Mouse (Mus musculus): ENCODE data around the gene Kat8. TPM values are rescaled to one million over a fixed set of nuclear protein-coding genes. Genes with fewer than 3 reads are reported as not detected.
"Not testable (repeated sequence)": the region's sequence is repeated elsewhere in the genome, so short reads cannot be mapped to it uniquely, and the experiment has no call there.

Gene Kat8
- polyA plus RNA-seq, 1 experiment from 2014 or later = 35.0 TPM

DNA sequence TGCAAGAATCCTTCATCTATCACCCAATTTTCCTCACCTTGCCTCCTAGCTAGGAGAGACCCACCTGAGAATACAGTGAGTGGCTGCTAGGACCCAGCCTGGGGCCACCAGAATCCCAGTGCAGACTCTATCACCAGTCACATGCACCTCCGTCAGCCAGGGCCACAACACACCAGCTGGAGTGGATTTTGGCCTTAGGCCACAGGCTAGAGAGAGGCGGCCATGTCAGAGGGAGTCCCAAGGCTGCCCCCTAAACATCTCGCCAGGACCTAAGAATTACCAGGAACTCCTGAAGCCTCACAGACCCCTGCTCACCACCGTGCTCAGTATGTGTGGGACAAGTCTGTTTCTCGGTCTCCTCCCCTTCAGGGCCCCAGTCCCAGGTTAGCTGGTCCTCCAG, 21.8 kb downstream of the Kat8 start:
- Histone ChIP-seq H3K36me3 (no peaks in the 10 kb centered on the region), H3K9ac (no peak overlapping the region), H3K4me3 (replicated peaks) (no peak overlapping the region), H3K27ac (no peak overlapping the region), H3K4me1 (peaks cover 29% of the 10 kb centered on the region), H3K9me3 (no peaks in the 10 kb centered on the region), H3K27me3 (replicated peaks) (no peaks in the 10 kb centered on the region), H3K4me2 (no peak overlapping the region)
- WGBS = 84% methylated on average over 5 of the region's 5 CpGs
- no peak for ATAC-seq (ENCODE audit: insufficient read depth, low FRiP score, low read depth)

DNA sequence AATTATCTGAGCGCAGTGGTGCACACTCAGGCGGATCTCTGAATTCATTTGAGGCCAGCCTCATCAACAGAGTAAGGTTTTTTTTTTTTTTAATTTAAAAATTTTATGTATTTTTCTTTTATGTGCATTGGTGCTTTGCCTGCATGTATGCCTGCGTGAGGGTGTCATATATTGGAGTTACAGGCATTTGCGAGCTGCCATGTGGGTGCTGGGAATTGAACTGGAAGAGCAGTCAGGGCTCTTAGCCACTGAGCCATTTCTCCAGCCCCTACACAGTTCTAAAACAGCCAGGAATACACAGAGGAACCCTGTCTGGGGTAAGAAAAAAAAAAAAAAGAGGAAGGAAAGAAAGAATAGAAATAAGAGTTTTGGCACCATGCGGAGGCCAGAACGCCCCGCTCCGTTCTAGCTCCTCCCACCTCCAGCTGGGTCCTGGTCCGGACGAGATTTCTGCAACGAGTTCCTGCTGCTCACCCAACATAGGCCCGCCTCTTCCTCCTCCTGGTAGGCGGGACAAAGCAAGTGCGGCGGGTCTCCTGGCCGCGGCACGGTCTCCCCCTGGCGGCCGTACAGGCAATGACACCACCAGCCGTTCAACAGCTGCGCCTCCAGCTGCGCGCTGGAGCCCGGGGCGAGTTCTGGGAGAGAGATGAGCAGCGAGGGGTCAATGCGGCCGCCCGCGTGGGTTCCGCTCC, 22.9 kb downstream of the Kat8 start:
- no peaks in the 10 kb centered on the region for H3K27me3 ChIP-seq (replicated peaks)
- no peaks in the 10 kb centered on the region for H3K36me3 ChIP-seq
- H3K9ac ChIP-seq = peak overlapping the region; percentile 67
- peak; percentile 90 for ATAC-seq (ENCODE audit: insufficient read depth, low FRiP score, low read depth)
- H3K27ac ChIP-seq = peak overlapping the region; percentile 85
- H3K4me2 ChIP-seq = peak overlapping the region; percentile 96
- peaks cover 29% of the 10 kb centered on the region for H3K4me1 ChIP-seq
- no peaks in the 10 kb centered on the region for H3K9me3 ChIP-seq
- peak overlapping the region; percentile 65 for H3K4me3 ChIP-seq (replicated peaks)
- WGBS = 6% methylated on average over 32 of the region's 32 CpGs

DNA sequence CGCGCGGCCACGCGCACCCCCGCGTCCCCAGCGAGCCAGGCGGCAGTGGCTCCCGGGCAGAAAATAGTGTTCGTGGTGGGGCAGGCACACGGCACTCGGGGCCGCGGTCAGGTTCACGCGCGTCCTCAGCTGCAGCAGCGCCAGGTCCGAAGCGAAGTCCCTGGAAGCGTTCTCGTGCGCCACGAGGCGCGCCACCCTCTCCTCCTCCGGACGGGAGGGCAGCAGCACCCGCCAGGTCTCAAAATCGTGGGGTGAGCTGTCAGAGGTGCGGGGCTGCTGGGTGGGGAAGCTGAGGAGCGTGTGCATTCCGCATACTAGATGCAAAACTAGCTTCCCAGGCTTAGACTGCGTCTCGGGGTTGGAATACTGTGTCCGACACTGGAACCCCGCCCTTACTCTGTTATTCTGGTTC, 23.4 kb downstream of the Kat8 start:
- under 1% methylated on average over 38 of the region's 38 CpGs for WGBS
- Histone ChIP-seq H3K4me3 (replicated peaks) (peak overlapping the region; percentile 65), H3K4me1 (peaks cover 29% of the 10 kb centered on the region), H3K4me2 (peak overlapping the region; percentile 96), H3K36me3 (no peaks in the 10 kb centered on the region), H3K27me3 (replicated peaks) (no peaks in the 10 kb centered on the region), H3K9ac (peak overlapping the region; percentile 67), H3K9me3 (no peaks in the 10 kb centered on the region), H3K27ac (peak overlapping the region; percentile 85)
- ATAC-seq (ENCODE audit: insufficient read depth, low FRiP score, low read depth) = peak; percentile 8; the same call in 1 of the 2 replicates

DNA sequence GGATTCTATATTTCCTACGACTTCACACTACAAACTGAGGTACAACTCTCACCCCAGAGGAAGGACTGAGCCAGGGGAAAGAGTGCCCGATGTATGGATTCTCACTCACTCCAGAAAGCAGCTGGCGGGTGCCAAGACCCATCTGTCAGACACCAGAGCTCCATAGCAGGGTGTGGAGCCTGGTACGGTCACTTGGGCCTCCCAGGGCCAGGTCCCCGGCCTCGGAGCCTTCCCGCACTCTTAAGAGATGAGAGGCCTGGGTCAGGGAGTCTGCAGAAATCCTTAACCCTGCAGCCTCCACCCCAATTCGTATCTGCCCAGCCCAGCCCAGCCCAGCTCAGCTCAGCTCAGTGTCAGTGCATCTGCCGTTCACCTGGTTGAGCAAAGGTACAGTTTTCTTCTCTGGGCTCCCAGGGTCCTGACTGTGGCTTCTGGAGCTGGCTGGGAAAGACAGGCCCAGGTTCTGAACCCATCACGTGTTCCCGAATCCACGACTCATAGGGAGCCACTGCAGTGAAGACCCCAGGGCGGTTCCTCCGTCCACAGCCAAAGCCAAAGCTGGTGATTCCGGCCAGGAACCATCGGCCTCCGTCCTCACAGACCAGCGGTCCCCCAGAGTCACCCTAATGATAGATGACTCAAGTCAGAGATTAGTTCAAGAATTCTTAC, 24.0 kb downstream of the Kat8 start:
- Histone ChIP-seq H3K4me3 (replicated peaks) (peak overlapping the region; percentile 65), H3K36me3 (no peaks in the 10 kb centered on the region), H3K9me3 (no peaks in the 10 kb centered on the region), H3K9ac (peak overlapping the region; percentile 67), H3K4me2 (peak overlapping the region; percentile 96), H3K27ac (peak overlapping the region; percentile 85; the same call in 1 of the 2 replicates), H3K4me1 (peaks cover 26% of the 10 kb centered on the region), H3K27me3 (replicated peaks) (no peaks in the 10 kb centered on the region)
- no peak for ATAC-seq (ENCODE audit: insufficient read depth, low FRiP score, low read depth)
- WGBS = 52% methylated on average over 18 of the region's 18 CpGs

DNA sequence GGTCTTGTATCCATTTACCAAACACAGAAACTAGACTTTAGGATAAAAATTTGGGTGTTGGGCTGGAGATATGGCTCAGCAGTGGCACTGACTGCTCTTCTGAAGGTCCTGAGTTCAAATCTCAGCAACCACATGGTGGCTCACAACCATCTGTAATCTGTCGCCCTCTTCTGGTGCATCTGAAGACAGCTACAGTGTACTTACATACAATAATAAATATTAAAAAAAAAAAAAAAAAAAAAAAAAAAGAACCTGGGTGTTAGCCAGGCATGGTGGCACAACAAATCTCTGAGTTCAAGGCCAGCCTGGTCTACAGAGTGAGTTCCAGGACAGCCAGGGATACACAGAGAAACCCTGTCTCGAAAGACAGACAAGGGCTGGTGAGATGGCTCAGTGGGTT, 29.8 kb downstream of the Kat8 start:
- not testable (repeated sequence) for H3K4me2 ChIP-seq; H3K4me1 ChIP-seq; H3K9ac ChIP-seq; H3K4me3 ChIP-seq (replicated peaks); ATAC-seq (ENCODE audit: insufficient read depth, low FRiP score, low read depth); H3K9me3 ChIP-seq; H3K36me3 ChIP-seq; H3K27ac ChIP-seq
- H3K27me3 ChIP-seq (replicated peaks) = peaks cover 29% of the 10 kb centered on the region
- WGBS = 49% methylated on average over 2 of the region's 2 CpGs

DNA sequence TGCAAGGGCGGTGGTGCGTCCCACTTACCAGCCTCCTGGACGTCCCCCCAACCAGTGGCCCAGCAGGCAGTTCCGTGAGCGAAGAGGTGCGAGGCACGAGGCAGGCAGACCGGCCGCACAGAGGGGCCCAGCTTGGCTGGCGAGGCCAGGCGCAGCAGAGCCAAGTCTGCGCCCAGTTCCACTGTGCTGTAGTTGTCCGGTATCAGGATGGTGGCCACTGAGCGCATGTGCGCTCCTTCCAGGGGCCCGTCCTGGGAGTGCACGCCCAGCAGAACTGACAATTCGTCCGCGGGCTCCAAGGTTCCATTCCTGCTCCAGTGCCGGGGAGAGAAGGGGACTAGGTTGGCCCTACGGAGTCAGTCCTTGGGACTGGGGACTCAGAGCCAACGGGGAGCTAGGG, 32.3 kb downstream of the Kat8 start:
- Histone ChIP-seq H3K36me3 (no peaks in the 10 kb centered on the region), H3K4me1 (peaks cover 7% of the 10 kb centered on the region), H3K4me2 (peak overlapping the region; percentile 38), H3K27ac (no peak overlapping the region), H3K27me3 (replicated peaks) (peaks cover 29% of the 10 kb centered on the region), H3K9ac (no peak overlapping the region), H3K4me3 (replicated peaks) (no peak overlapping the region), H3K9me3 (no peaks in the 10 kb centered on the region)
- ATAC-seq (ENCODE audit: insufficient read depth, low FRiP score, low read depth) = 0 out of 2 replicates have a peak, but pooled peaks have one; percentile 24
- WGBS = 12% methylated on average over 23 of the region's 23 CpGs

DNA sequence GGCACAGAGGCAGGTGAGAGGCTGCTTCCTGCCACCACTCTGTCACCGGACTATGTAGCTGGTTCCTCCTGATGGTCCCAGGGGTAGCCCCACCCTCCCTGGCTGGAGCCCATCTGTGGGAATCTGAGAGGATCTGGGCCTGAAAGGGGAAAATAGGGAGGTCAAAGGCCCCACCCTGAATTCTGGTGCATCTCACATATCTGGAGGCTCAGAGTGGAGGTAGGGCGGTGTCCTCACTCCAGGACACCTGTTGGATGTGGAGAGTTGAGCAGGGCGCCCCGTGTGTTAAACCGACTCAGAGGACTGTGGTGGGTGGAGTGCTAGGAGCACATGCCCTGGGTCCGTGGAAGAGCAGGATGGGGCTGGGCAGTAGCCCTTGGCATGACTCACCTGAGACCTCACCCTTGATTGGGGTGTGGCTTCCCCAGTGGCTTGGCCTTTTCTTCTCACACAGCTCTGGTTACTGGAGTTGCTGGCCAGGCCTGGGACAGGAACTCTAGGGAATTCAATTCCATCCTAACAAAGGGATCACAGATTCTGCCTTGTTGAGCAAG, 34.2 kb downstream of the Kat8 start, which contains the start of gene Prss36:
Gene Prss36, minus strand, starts transcription at position 256 of the 554 bp plus-strand sequence.
- H3K27ac ChIP-seq = no peak within 1 kb of the TSS; the same call in 1 of the 2 replicates
- peak; percentile 87 for ATAC-seq (ENCODE audit: insufficient read depth, low FRiP score, low read depth)

DNA sequence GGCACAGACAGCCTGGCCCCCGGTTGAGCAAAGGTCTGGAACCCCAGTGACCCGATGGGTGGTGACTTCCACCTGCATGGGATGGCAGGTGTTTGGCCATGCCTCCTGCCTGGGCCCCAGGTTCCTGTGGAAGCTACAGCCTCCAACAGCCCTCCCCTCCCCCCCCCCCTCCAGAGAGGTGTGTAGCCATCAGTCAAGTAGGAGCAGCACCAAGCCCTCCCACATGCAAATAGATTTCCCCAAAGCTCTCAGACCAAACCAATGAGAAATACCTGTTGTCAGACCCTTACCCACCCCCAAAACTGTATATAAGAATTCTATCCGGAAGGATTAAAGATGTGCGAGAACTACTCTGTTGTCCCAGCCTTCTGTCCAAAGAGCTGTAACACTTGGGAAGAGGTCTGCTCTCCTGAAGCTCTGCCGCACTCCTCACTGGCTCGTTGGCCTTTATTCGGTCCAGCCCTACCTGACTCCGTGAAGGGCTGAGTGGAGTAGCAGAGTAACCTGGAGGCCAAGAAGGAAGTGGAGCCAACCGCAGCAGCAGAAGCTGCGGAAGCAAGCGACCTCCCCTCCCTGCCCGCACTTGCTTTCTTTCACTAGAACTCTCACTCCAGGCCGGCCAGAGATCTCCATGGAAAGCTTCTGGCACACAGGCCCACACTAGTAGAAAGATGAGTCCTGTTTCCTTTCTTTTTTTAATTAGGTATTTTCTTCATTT, 40.7 kb downstream of the Kat8 start:
- Histone ChIP-seq H3K4me3 (replicated peaks) (no peak overlapping the region), H3K27me3 (replicated peaks) (no peaks in the 10 kb centered on the region), H3K4me2 (no peak overlapping the region), H3K4me1 (no peaks in the 10 kb centered on the region), H3K9ac (no peak overlapping the region), H3K9me3 (no peaks in the 10 kb centered on the region), H3K36me3 (no peaks in the 10 kb centered on the region), H3K27ac (no peak overlapping the region)
- 33% methylated on average over 13 of the region's 13 CpGs for WGBS
- no peak for ATAC-seq (ENCODE audit: insufficient read depth, low FRiP score, low read depth)

More for the DNA sequence above, 34.2 kb downstream of the Kat8 start, which contains the start of gene Prss36:
- WGBS = 63% methylated on average over 6 of the region's 6 CpGs
- no peak within 1 kb of the TSS for H3K4me3 ChIP-seq (replicated peaks)
- H3K9ac ChIP-seq = no peak within 1 kb of the TSS
- no peak within 1 kb of the TSS for H3K4me2 ChIP-seq
- no peaks in the 10 kb centered on the region for H3K36me3 ChIP-seq
- H3K9me3 ChIP-seq = no peaks in the 10 kb centered on the region
- peaks cover 7% of the 10 kb centered on the region for H3K4me1 ChIP-seq
- peaks cover 29% of the 10 kb centered on the region for H3K27me3 ChIP-seq (replicated peaks)

DNA sequence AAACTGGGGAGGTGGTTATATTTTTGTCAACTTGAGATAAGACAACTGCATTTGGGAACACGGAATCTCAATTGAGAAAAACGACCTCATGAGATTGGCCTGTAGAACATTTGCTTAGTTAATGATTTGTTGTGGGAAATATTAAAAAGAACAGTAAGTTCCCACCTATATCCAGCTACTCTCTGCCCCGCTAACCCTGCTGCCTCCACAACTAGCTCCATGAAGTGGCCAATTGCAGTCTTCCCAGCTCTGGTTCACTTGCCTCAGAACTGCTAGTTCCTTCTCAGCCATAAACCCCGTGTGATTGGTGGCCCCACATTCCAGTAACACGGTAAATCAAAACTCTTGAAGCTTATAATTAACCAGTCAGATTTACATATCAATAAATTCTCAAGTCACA, 47.0 kb downstream of the Kat8 start:
- no peaks in the 10 kb centered on the region for H3K9me3 ChIP-seq
- no peaks in the 10 kb centered on the region for H3K36me3 ChIP-seq
- H3K27ac ChIP-seq = no peak overlapping the region
- no peak overlapping the region for H3K9ac ChIP-seq
- no peak overlapping the region for H3K4me2 ChIP-seq
- no peaks in the 10 kb centered on the region for H3K4me1 ChIP-seq
- H3K4me3 ChIP-seq (replicated peaks) = no peak overlapping the region
- 59% methylated on average over 5 of the region's 5 CpGs for WGBS
- ATAC-seq (ENCODE audit: insufficient read depth, low FRiP score, low read depth) = no peak
- no peaks in the 10 kb centered on the region for H3K27me3 ChIP-seq (replicated peaks)

DNA sequence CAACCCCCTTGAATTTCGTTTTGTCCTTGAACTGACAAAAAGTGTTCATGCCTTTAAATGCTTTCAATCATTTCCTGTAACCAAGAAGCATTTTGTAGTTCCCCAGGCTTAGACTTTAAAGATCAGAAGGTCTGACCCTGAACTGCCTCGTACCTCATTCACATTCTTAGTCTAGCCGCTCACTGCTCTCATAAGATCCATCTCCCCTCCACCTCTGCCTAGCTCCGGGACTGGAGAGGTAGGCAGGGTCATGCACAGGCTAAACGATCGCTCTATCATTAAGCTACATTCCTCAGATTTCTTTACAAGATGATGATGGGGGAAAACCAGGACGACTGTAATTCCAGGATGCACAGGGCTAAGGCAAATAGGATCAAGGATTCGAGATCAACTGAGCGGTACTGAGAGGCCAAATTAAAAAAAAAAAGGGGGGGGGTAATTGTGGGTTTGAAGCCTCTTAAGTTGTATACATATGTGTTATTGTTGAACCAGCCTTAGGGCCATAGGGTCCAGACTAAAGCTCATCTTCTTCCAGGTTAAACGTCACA, 54.1 kb downstream of the Kat8 start:
- WGBS = 10% methylated on average over 10 of the region's 10 CpGs
- Histone ChIP-seq H3K9ac (peak overlapping the region; percentile 91; the same call in 1 of the 2 replicates), H3K9me3 (no peaks in the 10 kb centered on the region), H3K27me3 (replicated peaks) (no peaks in the 10 kb centered on the region), H3K4me2 (peak overlapping the region; percentile 64), H3K4me3 (replicated peaks) (peak overlapping the region; percentile 67), H3K36me3 (peaks cover 11% of the 10 kb centered on the region), H3K27ac (peak overlapping the region; percentile 90), H3K4me1 (peaks cover 6% of the 10 kb centered on the region)
- ATAC-seq (ENCODE audit: insufficient read depth, low FRiP score, low read depth) = no peak

Data from stomach, embryonic 15.5 days (tissue).